21 mouse cellular contexts compared by ENCODE assay signal in the genomic region with DNA sequence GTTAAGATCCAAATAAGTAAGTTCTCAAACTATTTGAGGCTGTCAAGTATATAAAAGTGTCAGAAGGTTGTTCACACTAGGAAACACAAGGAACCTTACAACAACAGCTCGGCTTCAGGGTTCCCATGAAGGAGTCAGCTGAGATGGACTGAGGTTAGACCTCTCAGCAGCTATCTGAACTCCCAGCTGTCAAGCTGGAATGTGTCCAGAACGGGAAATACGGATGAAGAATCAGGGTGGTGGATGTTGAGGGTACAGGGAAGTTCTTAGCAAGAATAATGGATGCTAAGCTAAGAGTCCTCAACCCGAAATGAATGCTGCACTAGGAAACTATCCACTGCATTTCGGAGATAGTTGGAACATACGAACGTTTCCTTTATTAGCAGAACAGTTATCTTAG. TPM values are rescaled to one million over a fixed set of nuclear protein-coding genes. Genes with fewer than 3 reads are reported as not detected.
DNase-seq lines count a peak whose midpoint lies in the region; TF ChIP-seq lines count a peak whose summit lies in the region.
"Had no signal": no experiment of that assay in that cellular context is flagged by ENCODE, and none has a peak within 500 bp of the region (broad histone marks: within the 10 kb centered on the region; RNA-seq: fewer than 3 reads in every experiment).

No protein-coding gene starts in this region.

- no peak for TF ChIP-seq CTCF in MEL (IDR thresholded peaks at IDR 0.05 in 2 of 3, conservative IDR thresholded peaks at IDR 0.05 in 1 of 3; ENCODE audit: control insufficient read depth in 1 of 3, insufficient read depth in 1 of 3, low read depth in 2 of 3, low read length in 3 of 3, poor library complexity in 1 of 3, severe bottlenecking in 1 of 3)

- H3K27me3 ChIP-seq in MEL (ENCODE audit: control insufficient read depth in 1 of 2, insufficient read depth in 2 of 2, low read length in 2 of 2), result no peaks in the 10 kb centered on the region; a peak in 1 of 4 replicates
- H3K27me3 ChIP-seq: CH12.LX had no signal

- TF ChIP-seq EP300 in MEL (IDR thresholded peaks at IDR 0.05; ENCODE audit: low read depth in 1 of 2, low read length in 2 of 2), result no peak

- DNase-seq in cerebellum, postnatal 10 days, result peak; percentile 40 to 50
- DNase-seq in cerebellum, adult 8-10 months, result no peak
- DNase-seq in heart, adult 11 months, result peak; percentile 64
- no peak for DNase-seq in heart, postnatal 14 days
- DNase-seq in MEL (ENCODE audit: low read depth, low spot score) (peak; percentile 17), MEL-GATA-1-ER (ENCODE audit: extremely low read depth, low read depth) (peak; percentile 25)
- no peak for DNase-seq in kidney, adult 18-20 months
- no peak for DNase-seq in embryo, embryonic 9.5 days (ENCODE audit: extremely low spot score)
- DNase-seq: adrenal gland, adult 2 months; adrenal gland, adult 8-10 months; adrenal gland, postnatal 10 days; adrenal gland, postnatal 14 days; adrenal gland, postnatal 25 days; adrenal gland, postnatal 36 days; B cell, adult 2 months; cerebellum, adult 11 months; cerebellum, adult 11-12 months; cerebellum, adult 18-20 months; cerebellum, adult 2 months had no signal

- no peaks in the 10 kb centered on the region for H3K9me3 ChIP-seq in MEL (replicated peaks; ENCODE audit: insufficient read depth, low read length)

- peaks cover 0 to 7% of the 10 kb centered on the region in 2 experiments; a peak in 2 of 4 replicates for H3K36me3 ChIP-seq in MEL (ENCODE audit: control insufficient read depth in 1 of 2, insufficient read depth in 2 of 2, low read length in 2 of 2)
- H3K36me3 ChIP-seq: G1E had no signal

- no peak overlapping the region for H3K27ac ChIP-seq in MEL (ENCODE audit: control insufficient read depth, low read depth, low read length)

- H3K4me3 ChIP-seq in MEL (ENCODE audit: control insufficient read depth in 1 of 2, insufficient read depth in 1 of 2, low read depth in 2 of 2, low read length in 2 of 2), result no peak overlapping the region

- H3K79me2 ChIP-seq in MEL (ENCODE audit: control insufficient read depth, insufficient read depth, low read length, poor library complexity), result peaks cover 1% of the 10 kb centered on the region; the same call in 1 of the 2 replicates

- intact Hi-C loops in heart, postnatal 14 days (cut with DNase I), result loop anchor here (10.0 kb wide), 2 partner anchors 312 to 448 kb away; a partner anchor contains a TSS

- peaks cover 2 to 9% of the 10 kb centered on the region in 2 experiments; a peak in 3 of 4 replicates for H3K4me1 ChIP-seq in MEL (ENCODE audit: control insufficient read depth in 1 of 2, insufficient read depth in 2 of 2, low read length in 2 of 2)

- no peak for TF ChIP-seq RAD21 in MEL (IDR thresholded peaks at IDR 0.05; ENCODE audit: low read depth, low read length)

- no peak for TF ChIP-seq POLR2A in MEL (IDR thresholded peaks at IDR 0.05; ENCODE audit: control insufficient read depth in 1 of 2, insufficient read depth in 1 of 2, low read depth in 1 of 2, low read length in 2 of 2, poor library complexity in 1 of 2)

- no peak overlapping the region for H3K9ac ChIP-seq in MEL (ENCODE audit: control insufficient read depth, low read depth, low read length, poor library complexity, severe bottlenecking)

TF ChIP-seq in MEL, 35 proteins besides CTCF, POLR2A, EP300 and RAD21:
- TF ChIP-seq ETS1 (IDR thresholded peaks at IDR 0.05; ENCODE audit: low read depth, low read length), result peak; percentile 75
- TF ChIP-seq CHD2 (IDR thresholded peaks at IDR 0.05; ENCODE audit: low read length), result no peak
TF ChIP-seq in MEL: peak in this region for 1.

RNA-seq across cellular contexts. Expression of a gene that starts 3.9 kb away (rescaled TPM):
- 1 to 10 TPM; 3.4 to 3.5 TPM for total RNA-seq in heart, postnatal 14 days (2021)
- total RNA-seq in MEL (2012; rRNA removed), result 3.2 and 3.4 TPM in 2 replicates
- 1 to 10 TPM in 1 of 2 experiments, not detected in 1; 5.2 TPM for polyA plus RNA-seq in MEL (2012; ENCODE audit: insufficient read depth in 1 of 2, insufficient read length in 2 of 2, low read depth in 1 of 2, low replicate concordance in 2 of 2, missing spikeins in 1 of 2)

Comparison
In these comparisons a context has a peak if more than half of its experiments do, and no peak if none do; other contexts are left out.
1. DNase-seq: peak in cerebellum, postnatal 10 days (2 of 2), heart, adult 11 months (single experiment), MEL (single experiment) and MEL-GATA-1-ER (single experiment); none in cerebellum, adult 8-10 months (single experiment), heart, postnatal 14 days (0 of 2), kidney, adult 18-20 months (single experiment) and embryo, embryonic 9.5 days (single experiment).